Mouse (Mus musculus): Measurements from ENCODE around the gene Galnt13.

DNA sequence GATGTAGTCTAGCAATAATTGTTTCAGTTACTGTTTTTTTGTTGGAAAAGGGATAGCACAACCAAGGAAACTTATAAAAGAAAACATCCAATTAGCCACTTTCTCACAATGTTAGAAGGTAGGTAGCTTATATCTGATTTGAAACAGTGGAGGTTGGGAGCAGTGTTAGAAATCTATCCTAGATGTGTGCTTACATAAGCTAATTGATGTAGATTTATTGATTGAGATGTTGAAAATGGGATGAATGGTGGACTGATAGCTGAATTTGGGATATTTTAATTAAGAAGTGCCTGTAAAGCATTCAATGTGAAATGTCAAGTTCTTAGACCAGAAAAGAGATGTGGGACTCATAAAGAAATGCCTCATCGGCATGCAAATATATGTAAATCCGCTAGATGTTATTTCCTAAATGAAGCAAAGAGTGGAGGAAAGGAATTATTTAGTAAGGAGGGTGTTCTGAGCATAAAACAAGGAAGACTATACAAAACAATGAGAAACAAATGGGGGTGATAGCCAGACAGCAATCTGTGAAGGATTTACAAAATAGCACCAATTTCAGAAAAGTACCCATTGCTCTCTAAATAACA is 377.6 kb downstream of the Galnt13 start:
- TF ChIP-seq CTCF (IDR thresholded peaks at IDR 0.05; ENCODE audit: low read depth) (no peak), EP300 (IDR thresholded peaks at IDR 0.05; ENCODE audit: low read depth) (no peak)

Data from liver, embryonic 14.5 days (tissue).